ENCODE assay signal across 30 mouse cellular contexts in genomic region chr11:86253342-86253741, GRCm38 (mm10).
"Had no signal": no experiment of that assay in that cellular context is flagged by ENCODE, and none has a peak within 500 bp of the region (broad histone marks: within the 10 kb centered on the region; RNA-seq: fewer than 3 reads in every experiment).

No protein-coding gene starts in this region.

- DNase-seq: heart, postnatal 10 days; heart, postnatal 14 days; heart, postnatal 36 days; heart, postnatal 4 days; kidney, adult 11 months; kidney, adult 18-20 months; kidney, adult 2 months; kidney, adult 8-10 months; kidney, adult 9 months; kidney, postnatal 10 days; kidney, postnatal 14 days; kidney, postnatal 25 days; kidney, postnatal 36 days; kidney, postnatal 4 days; layer of hippocampus, adult 9-11 months; layer of hippocampus, postnatal 36 days had no signal

- H3K4me3 ChIP-seq: heart, embryonic 10.5 days; heart, embryonic 12.5 days; heart, embryonic 13.5 days; heart, embryonic 15.5 days; hindbrain, embryonic 10.5 days; hindbrain, embryonic 12.5 days; hindbrain, embryonic 13.5 days; hindbrain, embryonic 15.5 days; intestine, embryonic 15.5 days; kidney, embryonic 15.5 days; left cerebral cortex, adult 2 months had no signal

- H3K9ac ChIP-seq: heart, embryonic 12.5 days; heart, embryonic 13.5 days; heart, embryonic 15.5 days; hindbrain, embryonic 12.5 days; hindbrain, embryonic 13.5 days; hindbrain, embryonic 14.5 days; hindbrain, embryonic 15.5 days; intestine, embryonic 15.5 days; kidney, embryonic 15.5 days had no signal

- H3K9me3 ChIP-seq: heart, embryonic 10.5 days; heart, embryonic 12.5 days; heart, embryonic 13.5 days; heart, embryonic 15.5 days; hindbrain, embryonic 10.5 days; hindbrain, embryonic 12.5 days; hindbrain, embryonic 13.5 days; hindbrain, embryonic 15.5 days; intestine, embryonic 15.5 days; kidney, embryonic 15.5 days had no signal

- H3K27me3 ChIP-seq: heart, embryonic 12.5 days; heart, embryonic 13.5 days; heart, embryonic 15.5 days; hindbrain, embryonic 12.5 days; hindbrain, embryonic 13.5 days; hindbrain, embryonic 15.5 days; intestine, embryonic 15.5 days; kidney, embryonic 15.5 days had no signal

- H3K27ac ChIP-seq: heart, embryonic 10.5 days; heart, embryonic 13.5 days; heart, embryonic 15.5 days; hindbrain, embryonic 10.5 days; hindbrain, embryonic 12.5 days; hindbrain, embryonic 13.5 days; hindbrain, embryonic 14.5 days; hindbrain, embryonic 15.5 days; hindbrain, postnatal 0 days; intestine, embryonic 15.5 days; kidney, embryonic 15.5 days; kidney, postnatal 0 days; left cerebral cortex, adult 2 months had no signal
